Mouse (Mus musculus): ENCODE data around the gene Serpinb6d.

The Serpinb6d gene

DNA sequence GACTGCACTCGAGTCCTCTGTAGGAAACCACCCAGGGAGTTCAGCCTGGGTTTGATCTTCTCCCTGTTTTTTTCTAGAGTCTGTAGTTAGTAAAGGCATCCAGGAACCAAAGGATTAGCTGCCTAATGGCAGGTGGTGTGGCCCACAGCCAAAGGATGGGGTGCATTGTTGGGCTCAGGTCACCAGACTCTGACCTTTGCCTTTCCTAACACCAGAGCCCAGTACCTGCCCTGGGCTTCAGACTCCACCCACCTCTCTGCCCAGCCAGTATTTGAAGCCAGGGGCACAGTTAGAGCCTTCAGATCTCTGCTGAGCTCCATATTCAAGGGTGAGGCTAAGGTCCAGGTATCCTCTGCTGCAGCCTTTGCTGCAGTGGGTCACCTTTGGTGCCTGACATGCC lies at the start of gene Serpinb6d:
Gene Serpinb6d, plus strand, starts transcription at position 301 of the 400 bp plus-strand sequence.
- no peak for TF ChIP-seq GATA4 (IDR thresholded peaks at IDR 0.05; ENCODE audit: insufficient replicate concordance, low read length)

GRCm38 (mm10) chr13:33622921-33623320 lies 38.3 kb upstream of the Serpinb6d start:
- no peak for TF ChIP-seq GATA4 (IDR thresholded peaks at IDR 0.05; ENCODE audit: insufficient replicate concordance, low read length)

DNA sequence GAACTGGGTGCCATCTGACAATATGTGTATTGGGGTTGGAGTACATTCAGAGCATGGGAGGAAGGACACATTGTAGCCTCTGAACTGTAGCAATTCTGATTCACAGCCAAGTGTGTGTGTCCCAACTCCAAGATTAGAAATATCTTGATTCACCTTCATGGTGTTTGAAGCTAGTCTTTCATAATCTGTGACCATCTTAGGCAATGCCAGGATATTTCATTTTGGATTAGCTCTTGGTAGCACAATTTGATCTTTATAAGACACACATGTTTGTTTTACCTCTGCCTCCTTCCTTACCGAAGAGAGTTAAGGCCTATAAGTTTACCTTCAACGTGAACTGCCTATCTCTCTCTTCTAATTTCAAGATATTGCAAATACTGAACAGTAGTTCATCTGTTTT lies 18.7 kb upstream of the Serpinb6d start:
- TF ChIP-seq GATA4 (IDR thresholded peaks at IDR 0.05; ENCODE audit: insufficient replicate concordance, low read length): no peak

- TF ChIP-seq GATA4 (IDR thresholded peaks at IDR 0.05; ENCODE audit: insufficient replicate concordance, low read length): no peak
These were observed 1.3 kb downstream of the Serpinb6d start for GRCm38 (mm10) chr13:33662550-33662949.

GRCm38 (mm10) chr13:33720296-33720695 lies 59.1 kb downstream of the Serpinb6d start:
- TF ChIP-seq GATA4 (IDR thresholded peaks at IDR 0.05; ENCODE audit: insufficient replicate concordance, low read length): no peak

Measured in liver, adult (tissue).